Mouse (Mus musculus) megakaryocyte, embryonic 14.5 days (primary cell): ENCODE data around the gene Zfp568. TPM values are rescaled to one million over a fixed set of nuclear protein-coding genes. Genes with fewer than 3 reads are reported as not detected.

Source experiments
- H3K27me3 ChIP-seq: replicated peaks from 2 replicates; pipeline ENCODE3; 2012; ENCODE audit warnings: inconsistent platforms
- H3K36me3 ChIP-seq: replicated peaks from 2 replicates; pipeline ENCODE3; 2012; ENCODE audit warnings: low read length, inconsistent platforms, mixed read lengths
- H3K4me1 ChIP-seq: 2 replicates; pipeline ENCODE4 v1.6.1; 2012; ENCODE audit warnings: inconsistent platforms
- H3K4me3 ChIP-seq: replicated peaks from 2 replicates; pipeline ENCODE3; 2012; ENCODE audit warnings: moderate library complexity, mild to moderate bottlenecking, inconsistent platforms
- H3K9me3 ChIP-seq: 2 replicates; pipeline ENCODE4 v1.6.1; 2012; ENCODE audit warnings: inconsistent platforms
- FLI1 ChIP-seq: IDR thresholded peaks from 2 replicates; pipeline ENCODE4 v1.6.1; 2012; ENCODE audit warnings: low read length, inconsistent platforms, mixed read lengths
- GATA1 ChIP-seq: IDR thresholded peaks from 3 replicates; pipeline ENCODE4 v1.6.1; 2012; ENCODE audit warnings: mixed read lengths, low read length, inconsistent platforms, borderline replicate concordance
- polyA plus RNA-seq: library from polyadenylated mRNA; stranded (reverse); fragments of >175 nt; gene quantifications from 2 replicates; pipeline ENCODE4 v1.2.3, GENCODE M21; 2012; ENCODE audit warnings: low replicate concordance; ENCODE audit not compliant: insufficient read depth

Gene Zfp568
- polyA plus RNA-seq, 1 experiment, result 0.43 TPM

DNA sequence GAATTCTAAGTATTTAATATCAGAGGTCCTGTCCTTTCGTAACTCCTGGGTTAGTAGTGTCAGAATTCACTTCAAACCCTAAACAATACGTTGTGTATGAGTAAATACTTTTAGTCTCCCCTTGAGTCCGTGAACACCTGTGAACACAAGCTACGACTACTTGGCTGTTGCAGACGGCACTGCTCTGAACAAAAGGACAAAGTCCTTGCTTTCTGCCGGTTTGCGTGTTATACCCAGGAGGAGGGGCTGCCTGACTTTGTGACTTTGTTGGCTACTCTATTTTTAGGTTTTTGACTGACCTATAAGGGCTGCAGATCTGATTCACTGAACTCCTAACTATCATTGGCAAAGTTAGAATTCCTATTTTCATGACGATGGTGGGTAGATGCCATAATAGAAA, 2.3 kb downstream of the Zfp568 start:
- peaks cover 47% of the 10 kb centered on the region for H3K36me3 ChIP-seq
- no peaks in the 10 kb centered on the region for H3K9me3 ChIP-seq
- H3K4me3 ChIP-seq, result no peak overlapping the region
- H3K27me3 ChIP-seq, result no peaks in the 10 kb centered on the region
- TF ChIP-seq FLI1 (no peak), GATA1 (no peak)
- H3K4me1 ChIP-seq, result peaks cover 42% of the 10 kb centered on the region

DNA sequence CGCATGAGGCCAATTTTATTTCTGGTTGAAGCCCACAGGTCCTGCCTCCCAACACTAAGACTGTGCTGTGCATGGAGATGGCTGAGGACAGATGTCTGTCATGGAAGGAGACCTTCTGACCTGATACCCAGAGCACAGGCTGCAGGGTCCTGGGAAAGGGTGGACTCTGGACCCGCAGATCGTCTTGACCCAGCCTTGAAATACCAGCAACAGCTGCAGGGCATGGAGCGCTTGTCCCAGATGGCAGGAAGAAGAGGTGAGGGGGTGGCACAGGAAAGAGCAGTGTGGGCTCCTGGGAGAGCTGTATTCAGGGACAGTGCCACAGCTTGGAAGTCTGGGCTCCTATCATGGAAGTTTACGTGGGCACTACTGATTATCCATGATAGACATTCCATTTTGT, 3.8 kb downstream of the Zfp568 start:
- peaks cover 60% of the 10 kb centered on the region for H3K36me3 ChIP-seq
- no peaks in the 10 kb centered on the region for H3K27me3 ChIP-seq
- no peak overlapping the region for H3K4me3 ChIP-seq
- TF ChIP-seq GATA1, result no peak
- TF ChIP-seq FLI1, result no peak
- no peaks in the 10 kb centered on the region for H3K9me3 ChIP-seq
- H3K4me1 ChIP-seq, result peaks cover 35% of the 10 kb centered on the region

DNA sequence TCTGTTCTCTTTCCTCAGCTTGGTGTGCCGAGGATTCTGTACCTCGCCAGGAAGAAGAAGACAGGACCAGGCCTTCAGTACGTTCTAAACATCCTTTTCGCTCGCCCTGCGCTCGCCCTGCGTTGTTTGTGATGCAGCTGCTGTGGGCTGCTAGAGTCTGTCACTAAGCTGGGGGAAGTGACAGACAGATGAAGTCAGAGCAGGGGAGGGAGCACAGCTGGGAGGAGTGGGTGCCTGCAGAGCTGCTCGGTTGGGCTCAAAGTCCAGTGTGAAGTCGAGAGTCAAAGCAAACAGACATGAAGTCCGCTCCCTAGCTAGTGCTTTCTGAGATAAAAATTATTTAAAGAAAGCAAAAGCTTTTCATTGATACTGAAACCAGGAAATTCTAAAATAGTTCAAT, 5.3 kb downstream of the Zfp568 start:
- Histone ChIP-seq H3K4me1 (peaks cover 34% of the 10 kb centered on the region), H3K9me3 (no peaks in the 10 kb centered on the region), H3K4me3 (no peak overlapping the region), H3K36me3 (peaks cover 71% of the 10 kb centered on the region), H3K27me3 (no peaks in the 10 kb centered on the region)
- TF ChIP-seq GATA1, result no peak
- TF ChIP-seq FLI1, result no peak

GRCm38 (mm10) chr7:29992698-29993097, 8.9 kb downstream of the Zfp568 start:
- no peak overlapping the region for H3K4me3 ChIP-seq
- TF ChIP-seq GATA1 (no peak), FLI1 (no peak)
- H3K36me3 ChIP-seq, result peaks cover 81% of the 10 kb centered on the region
- H3K27me3 ChIP-seq, result no peaks in the 10 kb centered on the region
- peaks cover 18% of the 10 kb centered on the region for H3K4me1 ChIP-seq
- H3K9me3 ChIP-seq, result no peaks in the 10 kb centered on the region

GRCm38 (mm10) chr7:29993340-29993739, 9.6 kb downstream of the Zfp568 start:
- TF ChIP-seq FLI1 (no peak), GATA1 (no peak)
- Histone ChIP-seq H3K4me1 (peaks cover 18% of the 10 kb centered on the region), H3K36me3 (peaks cover 81% of the 10 kb centered on the region), H3K9me3 (no peaks in the 10 kb centered on the region), H3K4me3 (no peak overlapping the region), H3K27me3 (no peaks in the 10 kb centered on the region)

DNA sequence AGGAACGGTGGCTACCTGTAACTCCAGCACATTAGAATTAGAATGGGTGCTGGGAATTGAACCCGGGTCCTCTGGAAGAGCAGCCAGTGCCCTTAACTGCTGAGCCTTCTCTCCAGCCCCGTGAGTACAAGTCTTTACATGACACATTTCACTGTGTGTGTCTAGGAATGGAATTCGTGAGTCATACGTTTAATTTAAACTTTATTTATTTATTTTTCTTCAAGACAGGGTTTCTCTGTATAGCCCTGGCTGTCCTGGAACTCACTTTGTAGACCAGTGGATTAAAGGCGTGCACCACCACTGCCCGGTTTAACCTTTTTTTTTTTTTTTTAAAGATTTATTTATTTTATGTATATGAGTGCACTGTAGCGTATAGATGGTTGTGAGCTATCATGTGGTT, 11.4 kb downstream of the Zfp568 start:
- H3K36me3 ChIP-seq, result peaks cover 85% of the 10 kb centered on the region
- no peak for TF ChIP-seq FLI1
- TF ChIP-seq GATA1, result no peak
- H3K4me1 ChIP-seq, result peaks cover 15% of the 10 kb centered on the region
- no peaks in the 10 kb centered on the region for H3K27me3 ChIP-seq
- no peaks in the 10 kb centered on the region for H3K9me3 ChIP-seq
- no peak overlapping the region for H3K4me3 ChIP-seq

DNA sequence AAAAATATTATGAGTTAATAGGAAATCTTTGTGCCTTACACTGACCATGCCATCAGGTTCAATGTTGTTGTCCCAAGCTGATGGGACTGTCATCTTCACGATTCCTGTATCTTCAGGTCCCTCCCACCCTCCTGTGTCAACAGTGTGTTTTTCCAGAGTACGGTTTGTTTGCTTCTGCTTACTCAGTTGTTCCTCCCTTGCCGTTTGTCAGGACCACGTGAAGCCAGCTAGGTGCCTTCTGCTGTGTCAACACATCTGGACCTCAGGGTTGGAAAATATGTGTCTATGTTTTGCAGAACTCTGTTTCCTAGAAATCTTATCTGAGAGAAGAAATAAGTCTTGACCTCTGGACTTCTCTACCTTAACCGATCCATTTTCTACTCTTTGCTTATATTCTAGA, 16.8 kb downstream of the Zfp568 start:
- TF ChIP-seq GATA1 (no peak), FLI1 (no peak)
- H3K27me3 ChIP-seq, result no peaks in the 10 kb centered on the region
- no peak overlapping the region for H3K4me3 ChIP-seq
- no peaks in the 10 kb centered on the region for H3K9me3 ChIP-seq
- H3K4me1 ChIP-seq, result no peaks in the 10 kb centered on the region
- H3K36me3 ChIP-seq, result peaks cover 51% of the 10 kb centered on the region

DNA sequence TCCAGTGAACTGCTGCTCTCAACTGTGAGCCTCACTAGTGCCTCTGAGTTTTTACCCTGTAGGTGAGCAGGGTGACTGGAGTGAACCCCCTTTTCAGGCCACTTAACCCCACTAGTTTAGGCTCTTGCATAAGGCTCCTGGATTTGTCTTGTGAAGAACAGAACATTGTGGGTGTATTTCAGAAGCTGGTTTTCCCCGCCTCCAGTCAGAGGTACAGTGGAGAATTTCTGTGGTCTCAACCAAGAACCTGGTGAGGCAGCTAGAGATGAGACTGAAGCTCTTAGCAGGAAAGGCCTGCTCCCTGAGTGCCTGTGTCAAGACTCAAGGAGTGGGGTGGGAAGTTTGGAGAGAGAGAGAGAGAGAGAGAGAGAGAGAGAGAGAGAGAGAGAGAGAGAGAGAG, 23.8 kb downstream of the Zfp568 start:
- H3K27me3 ChIP-seq, result no peaks in the 10 kb centered on the region
- peaks cover 61% of the 10 kb centered on the region for H3K36me3 ChIP-seq
- no peak overlapping the region for H3K4me3 ChIP-seq
- H3K4me1 ChIP-seq, result peaks cover 3% of the 10 kb centered on the region; the same call in 1 of the 2 replicates
- no peaks in the 10 kb centered on the region for H3K9me3 ChIP-seq
- no peak for TF ChIP-seq GATA1
- TF ChIP-seq FLI1, result no peak

DNA sequence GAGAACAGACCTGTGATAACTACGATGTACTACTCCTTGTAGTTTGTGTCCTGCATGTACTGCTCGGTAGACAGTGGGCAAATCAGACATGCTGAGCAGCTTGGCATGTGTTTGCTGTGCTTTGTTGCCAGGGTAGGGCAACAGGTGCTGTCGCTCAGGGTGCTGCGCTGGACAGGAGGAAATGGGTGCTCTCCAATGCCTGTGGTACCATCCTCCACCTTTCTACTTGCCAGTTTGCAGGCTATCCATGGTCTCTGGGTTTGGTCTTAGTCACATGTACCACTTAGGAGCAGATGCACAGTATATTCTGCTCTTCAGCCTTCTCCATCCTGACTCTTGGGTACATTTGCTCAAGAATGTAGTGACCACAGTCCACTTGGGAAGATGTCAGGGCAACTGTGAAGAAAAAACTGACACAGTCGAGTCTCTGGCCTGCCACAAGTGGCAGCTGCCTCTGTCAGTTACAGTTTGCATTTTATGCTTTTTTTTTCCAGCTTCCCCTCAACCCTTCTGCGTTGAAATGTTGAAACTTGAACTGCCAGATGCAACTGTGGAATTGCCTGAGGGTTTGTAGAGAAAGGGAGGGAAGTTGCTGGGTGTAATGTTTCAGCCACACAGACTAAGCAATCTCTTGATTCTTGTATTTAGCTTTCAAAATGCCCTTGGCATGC, 24.4 kb downstream of the Zfp568 start:
- Histone ChIP-seq H3K4me3 (peak overlapping the region; percentile 14), H3K36me3 (peaks cover 63% of the 10 kb centered on the region), H3K9me3 (no peaks in the 10 kb centered on the region), H3K27me3 (no peaks in the 10 kb centered on the region), H3K4me1 (peaks cover 5% of the 10 kb centered on the region; the same call in 1 of the 2 replicates)
- TF ChIP-seq FLI1 (no peak), GATA1 (no peak)

DNA sequence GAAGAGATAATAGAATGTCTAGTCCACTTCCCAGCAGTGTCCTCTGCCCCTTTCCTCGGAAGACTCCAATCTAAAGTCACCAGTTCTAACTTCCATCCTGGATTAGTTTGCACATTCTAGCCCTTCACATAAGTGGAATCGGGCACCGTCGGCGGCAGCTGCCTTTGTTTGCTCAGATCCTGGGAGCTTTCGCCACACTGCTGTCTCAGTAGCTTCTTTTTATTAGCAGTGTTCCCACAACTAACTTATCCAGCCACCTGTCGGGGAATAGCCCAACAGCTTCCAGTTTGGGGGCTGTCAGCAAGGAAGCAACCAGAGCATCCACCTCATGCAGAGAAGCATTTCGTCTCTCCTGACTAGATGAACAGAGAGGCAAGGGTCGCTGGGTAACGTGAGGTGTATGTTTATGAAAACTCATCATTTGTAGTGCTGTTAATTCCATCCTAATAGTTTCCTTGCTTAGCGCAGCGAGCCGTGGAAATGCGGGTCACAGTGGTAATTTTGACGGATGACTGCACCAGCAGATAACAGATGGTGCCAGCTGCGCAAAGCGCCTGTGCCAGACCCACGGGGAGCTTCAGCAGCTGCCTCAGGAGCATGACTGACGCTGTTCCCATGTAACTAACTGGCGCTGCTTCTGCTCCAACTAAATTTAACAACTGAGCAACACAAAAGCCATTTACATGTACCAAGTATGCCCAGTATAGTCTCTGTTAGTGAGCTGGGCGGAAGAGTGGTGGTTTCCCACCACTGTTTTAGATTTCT, 25.7 kb downstream of the Zfp568 start:
- Histone ChIP-seq H3K36me3 (peaks cover 76% of the 10 kb centered on the region), H3K4me3 (no peak overlapping the region), H3K4me1 (peaks cover 7% of the 10 kb centered on the region; the same call in 1 of the 2 replicates), H3K9me3 (no peaks in the 10 kb centered on the region), H3K27me3 (no peaks in the 10 kb centered on the region)
- no peak for TF ChIP-seq FLI1
- TF ChIP-seq GATA1, result no peak
